Mouse (Mus musculus): Measurements from ENCODE around the gene Fam83d. TPM values are rescaled to one million over a fixed set of nuclear protein-coding genes. Genes with fewer than 3 reads are reported as not detected.

Fam83d gene
- total RNA-seq, 2 experiments from 2014 or later: 1.2 to 2.3 TPM

DNA sequence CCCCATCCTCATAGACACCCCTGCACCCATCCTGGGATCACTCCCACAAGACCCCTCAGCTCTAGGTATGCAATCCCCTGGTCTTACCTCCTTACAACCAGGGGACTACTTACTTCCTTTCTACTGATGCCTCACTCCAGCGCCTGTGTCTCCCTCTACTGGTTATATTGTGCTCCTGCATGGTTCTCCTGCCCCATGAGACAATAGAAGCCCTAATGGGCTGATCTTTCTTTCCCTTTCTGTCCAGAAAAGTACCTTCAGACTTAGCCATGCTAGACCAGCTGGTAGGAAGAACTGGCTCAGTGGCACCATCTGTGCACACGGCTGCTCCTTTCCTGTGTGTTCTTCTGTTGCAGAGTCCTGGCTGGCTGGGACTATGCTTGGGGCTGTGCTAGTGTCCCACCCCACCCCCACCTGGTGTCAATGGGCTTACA is 22.8 kb upstream of the Fam83d start:
- DNase-seq: no peak

DNA sequence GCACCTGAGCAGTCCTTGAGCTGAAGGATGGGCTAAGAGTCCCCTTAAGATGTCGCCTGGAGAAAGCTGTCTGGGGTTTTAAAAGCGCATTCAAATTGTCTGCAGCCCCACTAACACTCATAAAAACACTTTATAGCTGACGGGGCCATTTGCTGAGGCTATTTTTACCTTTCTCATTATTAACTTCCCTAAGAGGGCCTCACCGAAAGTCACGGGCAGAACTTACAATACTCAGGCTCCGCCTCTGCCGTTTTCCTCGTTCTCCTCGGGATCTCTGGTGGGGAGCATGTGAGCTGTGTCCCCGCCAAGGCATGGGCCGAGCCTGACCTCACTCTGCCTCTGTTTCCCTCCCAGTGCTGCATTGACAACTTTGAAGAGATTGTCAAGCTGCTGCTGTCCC is 21.7 kb upstream of the Fam83d start:
- DNase-seq: no peak

DNA sequence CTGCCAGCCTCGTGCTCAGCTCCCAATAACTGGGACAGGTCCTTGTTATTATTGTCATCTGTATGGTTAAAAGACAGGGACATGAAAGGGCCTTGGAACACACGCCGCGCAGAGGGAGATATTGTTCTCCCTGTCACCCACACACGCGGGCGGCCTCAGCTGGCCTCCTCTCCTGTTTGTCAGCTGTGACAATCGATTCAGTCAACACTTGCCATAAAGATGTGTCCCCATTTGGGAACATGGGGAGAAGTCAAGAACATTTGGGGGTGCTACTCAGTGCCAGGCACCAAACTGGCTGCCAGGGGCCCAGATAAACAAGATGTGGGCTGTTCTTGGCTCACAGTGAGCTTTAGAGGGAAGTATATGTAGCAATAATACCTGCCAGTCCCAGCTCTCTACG is 18.5 kb upstream of the Fam83d start:
- DNase-seq: no peak

DNA sequence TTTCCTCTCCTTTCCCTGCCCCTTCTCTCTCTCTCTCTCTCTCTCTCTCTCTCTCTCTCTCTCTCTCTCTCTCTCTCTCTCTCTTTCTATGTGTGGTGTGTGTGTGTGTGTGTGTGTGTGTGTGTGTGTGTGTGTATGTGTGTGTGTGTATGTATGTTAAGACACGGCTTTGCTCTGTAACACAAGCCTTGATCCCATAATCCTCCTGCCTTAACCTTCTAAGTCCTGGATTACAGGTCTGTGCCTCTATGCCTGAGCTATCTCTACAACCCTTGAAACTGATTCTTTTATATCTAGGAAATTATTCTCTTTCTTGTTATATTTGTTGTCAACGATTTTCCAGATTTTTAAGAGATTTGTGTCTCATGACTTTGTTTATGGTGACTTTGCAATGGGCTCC is 7.7 kb upstream of the Fam83d start:
- DNase-seq: no peak

DNA sequence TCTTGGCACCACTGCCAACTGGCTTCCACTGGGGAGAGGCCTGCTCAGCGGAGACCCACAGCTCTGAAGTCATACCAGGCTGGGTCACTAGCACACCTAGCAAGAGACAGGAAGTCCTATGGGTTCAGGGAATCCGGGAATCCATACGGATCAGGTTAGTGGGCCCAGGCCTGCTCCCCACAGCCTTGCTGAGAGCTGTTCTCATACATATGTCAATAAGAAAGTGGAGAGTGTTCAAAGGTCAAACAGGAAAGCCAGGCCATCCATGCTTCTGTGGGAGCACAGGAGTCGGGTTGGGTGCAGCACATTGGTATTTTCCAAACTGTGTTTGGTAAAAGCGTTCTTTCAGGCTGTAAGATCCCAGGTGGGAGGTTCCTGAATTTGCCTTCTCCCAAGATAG is 5.6 kb upstream of the Fam83d start:
- no peak for DNase-seq

DNA sequence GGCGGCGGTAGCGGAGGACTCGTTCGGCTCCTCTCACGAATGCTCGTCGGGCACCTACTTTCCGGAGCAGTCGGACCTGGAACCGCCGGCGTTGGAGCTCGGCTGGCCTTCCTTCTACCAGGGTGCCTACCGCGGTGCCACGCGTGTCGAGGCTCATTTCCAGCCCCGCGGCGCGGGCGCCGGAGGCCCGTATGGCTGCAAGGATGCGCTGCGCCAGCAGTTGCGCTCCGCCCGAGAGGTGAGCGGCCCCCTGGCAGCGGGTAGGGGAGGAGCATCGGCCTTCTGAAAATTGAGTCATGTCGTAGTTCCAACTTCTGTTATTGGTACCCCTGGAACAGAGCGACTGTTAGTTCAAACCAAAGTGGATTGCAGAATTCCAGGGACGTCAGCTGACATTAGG is 457 bp downstream of the Fam83d start:
- DNase-seq: peak; percentile 21

DNA sequence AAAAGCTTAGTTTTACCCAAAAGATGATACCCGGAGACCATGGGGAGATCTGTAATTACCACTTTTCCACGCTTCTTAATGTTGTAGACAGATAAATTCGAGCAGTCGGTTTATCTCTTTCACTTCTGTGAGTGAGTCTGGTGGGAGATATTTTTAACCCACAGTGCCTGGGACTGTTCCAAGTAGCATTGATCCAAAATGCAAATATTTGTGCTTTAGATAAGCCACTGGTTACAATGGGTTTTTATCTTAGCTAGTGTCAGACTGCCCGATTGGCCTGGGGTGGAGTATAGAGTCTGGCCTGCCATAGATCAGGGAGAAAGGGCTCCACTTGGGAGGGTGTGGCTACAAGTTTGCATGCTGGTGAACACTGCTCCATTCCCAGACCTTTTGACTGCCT is 878 bp downstream of the Fam83d start:
- DNase-seq: no peak

DNA sequence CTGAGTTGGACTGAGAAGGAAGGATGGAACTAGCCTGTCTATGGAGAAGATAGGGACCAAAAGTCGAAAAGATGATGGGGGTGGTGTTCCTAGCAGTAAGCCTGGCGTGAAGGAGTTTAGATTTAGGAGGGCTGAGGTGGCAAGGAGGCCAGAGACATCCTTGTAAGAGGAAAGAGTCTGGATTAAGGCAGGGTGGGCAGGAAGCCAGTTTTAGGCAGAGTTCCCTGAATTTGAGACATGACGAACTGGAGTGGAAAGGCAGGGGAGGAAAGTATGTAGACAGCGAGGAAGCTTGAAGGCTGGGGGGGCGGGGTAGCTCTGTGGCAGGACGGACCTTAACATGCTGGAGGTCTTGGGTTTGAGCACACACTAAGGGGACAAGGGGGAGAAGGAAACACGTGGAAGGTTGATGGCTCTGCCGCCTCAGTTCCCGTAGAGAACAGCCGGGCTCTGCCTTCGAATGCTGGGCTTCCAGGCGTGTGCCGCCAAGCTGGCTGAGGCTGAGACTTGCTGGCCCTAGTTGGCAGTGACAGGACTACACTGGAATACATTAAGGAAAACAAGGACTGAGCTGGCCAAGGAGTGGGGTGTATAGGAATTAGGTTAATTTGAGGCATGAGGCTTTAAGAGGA is 2.3 kb downstream of the Fam83d start:
- peak; percentile 18 for DNase-seq

DNA sequence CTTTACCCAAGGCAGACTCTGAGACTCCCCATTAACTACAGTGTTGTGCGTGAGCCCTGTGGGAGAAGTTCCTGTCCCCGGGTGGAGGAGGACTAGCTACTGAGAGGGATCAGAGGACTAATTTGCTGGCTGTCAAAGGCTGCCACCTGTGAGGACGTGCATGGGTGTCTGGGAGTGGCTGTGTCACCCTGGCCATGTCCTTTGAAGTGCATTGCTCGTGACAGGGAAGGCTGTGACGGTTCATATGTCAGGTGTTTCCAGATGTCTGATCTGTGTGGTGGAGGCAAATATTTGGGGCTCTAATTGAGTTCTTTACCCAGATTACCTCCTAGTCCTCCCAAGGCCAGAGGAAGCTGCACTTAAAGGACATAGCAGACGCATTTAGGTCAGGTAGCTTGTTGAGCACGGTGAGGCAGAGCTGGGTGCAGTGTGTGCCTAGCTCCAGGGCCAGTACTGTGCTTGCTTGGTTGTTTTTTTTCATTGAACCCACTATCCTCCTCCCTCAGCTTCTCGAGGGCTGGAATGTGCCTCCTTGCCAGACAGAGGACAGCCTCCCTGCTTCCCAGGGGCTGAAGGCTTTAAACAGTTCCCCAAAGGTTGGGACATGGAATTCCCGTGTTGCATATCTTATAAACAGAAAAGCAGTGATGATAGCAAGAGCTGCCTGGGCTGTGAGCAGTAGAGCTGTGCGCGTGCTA is 3.3 kb downstream of the Fam83d start:
- DNase-seq: no peak

DNA sequence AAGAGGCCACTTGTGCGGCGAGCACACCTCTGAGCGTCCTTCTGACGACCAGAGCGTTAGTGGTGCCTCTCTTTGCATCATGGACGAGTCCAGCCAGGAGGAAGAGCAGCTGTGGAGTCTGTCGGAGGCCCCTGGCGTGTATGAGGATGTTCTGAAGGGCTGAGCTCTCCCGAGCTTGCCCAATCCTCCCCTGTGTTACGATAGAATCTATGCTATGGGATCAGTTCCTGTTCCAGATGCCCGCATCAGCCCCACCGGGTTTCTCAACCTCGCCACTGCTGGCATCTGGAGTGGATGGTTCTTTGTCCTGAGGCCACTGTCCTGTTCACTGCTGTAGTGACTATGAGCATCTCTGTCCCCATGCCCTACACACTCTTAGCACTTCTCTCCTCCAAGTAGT is 4.9 kb downstream of the Fam83d start:
- DNase-seq: no peak

DNA sequence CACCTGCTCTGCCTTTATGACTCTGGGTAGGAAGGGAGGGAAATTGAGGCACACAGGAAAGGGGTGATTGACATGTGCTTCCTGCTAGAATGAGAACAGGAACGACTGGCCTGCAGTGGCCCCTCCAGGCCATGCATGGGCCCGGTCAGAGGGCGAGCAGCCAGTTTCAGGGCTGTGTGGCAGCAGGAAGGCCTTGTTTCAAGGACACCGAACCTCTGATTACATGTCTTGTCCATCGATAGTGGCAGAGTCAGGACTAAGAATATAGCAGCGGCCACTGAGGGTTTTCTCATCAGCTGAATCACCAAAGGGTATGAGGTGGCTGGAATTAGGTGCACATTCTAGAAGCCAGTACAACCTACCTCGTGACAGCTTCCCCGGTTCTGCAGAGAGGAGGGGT is 7.0 kb downstream of the Fam83d start:
- DNase-seq: no peak

DNA sequence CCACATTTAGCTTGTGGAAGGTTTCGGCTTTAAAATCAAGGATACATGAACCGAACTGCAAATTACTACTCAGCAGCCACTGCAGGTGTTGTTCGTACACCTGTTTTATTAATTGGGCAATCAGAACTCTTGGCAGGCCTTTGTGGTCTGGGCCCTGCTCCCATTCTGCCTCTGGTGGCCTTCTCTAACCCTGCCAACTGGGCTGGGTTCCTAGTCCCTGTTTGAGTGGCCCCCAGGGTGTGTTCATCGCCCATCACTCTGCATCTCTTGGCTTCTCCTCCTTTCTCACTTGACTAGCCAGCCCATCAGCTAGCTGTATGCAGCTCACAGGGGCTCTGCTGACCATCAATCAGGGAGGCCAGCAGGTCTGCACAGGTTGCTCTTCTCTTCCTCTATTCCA is 8.8 kb downstream of the Fam83d start:
- peak; percentile 36 for DNase-seq

DNA sequence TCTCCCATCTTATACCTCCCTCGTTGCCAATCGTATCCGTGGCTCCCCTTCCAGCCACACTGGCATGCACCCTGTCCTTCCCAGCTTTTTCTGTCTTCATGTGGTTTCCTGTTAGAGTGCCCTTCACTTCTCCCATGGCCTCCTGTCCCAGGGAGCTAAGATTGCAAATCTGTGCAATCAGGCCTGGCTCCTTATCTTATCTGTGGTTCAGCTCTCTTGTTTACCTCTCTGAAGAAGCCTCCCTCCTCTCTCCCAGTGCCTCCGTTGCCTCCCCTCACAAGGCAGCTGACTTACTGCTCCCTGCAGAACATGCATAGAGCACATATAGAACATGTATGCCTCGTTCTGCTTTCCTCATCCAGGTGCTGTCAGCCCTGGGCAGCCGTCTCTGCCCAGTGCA is 9.6 kb downstream of the Fam83d start:
- no peak for DNase-seq

DNA sequence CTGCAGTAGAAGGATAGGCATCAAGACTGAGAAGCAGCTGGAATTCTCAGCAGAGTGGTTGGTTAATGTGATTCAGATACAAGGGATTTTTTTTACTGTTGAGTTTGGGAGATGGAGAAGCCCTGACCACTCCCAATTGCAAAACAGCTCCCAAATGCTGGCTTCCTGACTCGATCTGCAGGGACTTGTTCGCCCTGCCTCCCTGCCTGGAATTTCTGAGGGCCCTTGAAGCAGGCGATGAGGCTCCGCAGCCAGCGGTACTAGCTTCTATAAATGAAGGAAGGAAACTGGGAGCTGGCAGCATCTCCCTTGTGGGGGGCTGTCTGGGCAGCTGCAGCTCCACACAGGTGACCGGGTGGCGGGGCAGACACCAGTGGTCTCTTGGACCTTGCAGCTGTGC is 10.5 kb downstream of the Fam83d start:
- no peak for DNase-seq

DNA sequence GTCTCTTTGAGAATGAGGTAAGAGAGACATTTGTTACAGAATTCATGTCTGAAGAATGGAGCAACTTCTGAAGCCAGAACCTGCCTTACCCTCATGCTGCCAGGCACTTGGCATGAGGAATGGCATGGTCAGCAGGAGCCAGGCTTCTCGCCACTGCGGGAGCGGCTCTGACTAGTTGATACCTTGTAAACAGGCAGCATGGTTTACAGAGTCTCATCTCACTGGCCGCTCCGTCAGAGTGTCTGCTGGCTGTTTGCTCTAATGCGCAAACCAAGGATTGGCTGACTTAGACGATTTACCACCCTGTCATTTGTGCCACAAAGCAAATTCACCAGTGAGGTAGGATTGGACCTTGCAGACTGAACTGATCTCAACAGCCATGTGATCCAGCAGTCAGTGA is 13.2 kb downstream of the Fam83d start:
- DNase-seq: peak; percentile 44

DNA sequence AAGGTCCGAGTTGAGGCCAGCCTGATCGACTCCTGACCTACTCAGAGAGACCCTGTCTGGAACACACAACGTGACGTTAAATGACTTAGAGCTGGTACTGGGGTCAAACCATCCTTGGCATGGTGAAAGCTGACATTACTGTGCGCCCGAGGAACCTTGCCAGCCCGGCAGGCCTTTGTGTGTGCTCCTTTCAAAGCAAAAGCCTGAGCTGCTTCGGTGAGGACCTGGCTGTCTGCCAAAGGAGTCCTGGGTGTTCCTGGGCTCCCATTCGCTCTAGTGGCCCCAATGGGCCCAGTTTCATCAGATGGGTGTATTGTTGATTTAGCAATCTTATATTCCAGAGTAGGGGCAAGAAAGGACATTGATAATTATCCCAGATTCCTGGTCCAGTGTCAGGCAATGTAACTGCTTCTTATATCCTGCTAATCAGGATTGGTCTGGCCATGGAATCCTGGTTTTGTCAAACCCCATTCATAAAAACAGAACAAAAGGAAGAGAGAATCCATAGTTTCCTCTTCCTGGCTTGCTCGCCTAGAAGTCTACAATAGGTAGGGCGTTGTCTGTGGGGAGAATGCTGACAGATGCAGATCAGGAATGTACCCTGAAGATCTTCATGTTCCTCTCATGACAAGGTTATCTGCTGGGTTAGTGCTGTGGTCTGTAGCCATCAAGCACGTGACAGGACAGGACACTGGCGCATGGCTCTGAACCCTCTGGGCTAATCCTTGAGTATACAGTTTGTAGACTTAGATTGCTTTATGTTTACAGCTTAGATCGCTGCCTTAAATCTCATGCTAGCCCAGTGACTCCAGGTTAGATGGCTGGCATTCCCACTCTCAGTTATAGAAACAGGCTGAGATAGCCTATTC is 19.3 kb downstream of the Fam83d start:
- no peak for DNase-seq

DNA sequence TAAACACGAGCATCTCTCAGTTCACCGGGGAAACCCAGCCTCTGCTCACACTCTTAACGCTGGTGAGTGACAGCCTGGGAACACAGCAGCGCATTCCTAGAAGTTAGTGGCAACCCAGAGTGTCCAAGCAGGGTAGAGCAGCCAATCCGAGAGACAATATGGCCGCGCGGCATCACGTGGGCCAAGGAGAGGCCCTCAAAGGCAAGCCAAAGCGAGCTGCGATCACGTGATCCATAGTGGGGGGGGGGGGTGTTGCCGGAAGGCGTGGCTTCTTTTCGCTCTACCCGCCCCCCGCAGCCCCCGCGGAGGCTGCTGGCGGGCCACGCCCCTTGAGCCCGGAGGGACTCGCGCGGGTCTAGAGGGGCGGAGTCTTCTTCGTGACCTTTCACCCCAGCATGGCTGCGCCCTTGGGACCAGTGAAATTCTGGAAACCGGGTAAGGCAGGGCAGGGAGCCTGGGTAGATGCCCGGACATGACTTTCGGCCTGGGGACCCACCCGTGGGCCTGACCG is 26.7 kb downstream of the Fam83d start, which contains the start of gene Dhx35:
TSS of gene Dhx35 (plus strand) at position 314 of the 511 bp plus-strand sequence.
- peak; percentile 93 for DNase-seq

DNA sequence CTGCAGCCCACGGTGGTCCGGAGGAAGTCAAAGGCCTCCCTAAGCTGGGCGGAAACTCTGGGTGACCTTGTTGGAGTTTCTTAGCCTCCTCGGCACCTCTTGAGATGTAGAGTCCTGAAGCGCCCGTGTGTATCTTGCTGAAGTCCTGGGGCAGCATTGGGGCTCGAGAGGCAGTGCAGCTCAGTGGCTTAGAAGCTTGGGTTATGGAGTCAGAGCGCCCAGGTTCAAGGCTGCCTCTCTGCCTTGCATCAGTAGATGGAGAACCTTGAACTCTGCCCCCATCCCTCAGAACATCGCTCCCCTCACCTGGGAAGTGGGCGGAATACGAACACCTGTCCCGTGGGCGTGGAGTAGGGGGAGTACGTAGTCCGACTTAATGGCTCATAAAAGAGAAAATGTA is 27.1 kb downstream of the Fam83d start:
- DNase-seq: no peak

DNA sequence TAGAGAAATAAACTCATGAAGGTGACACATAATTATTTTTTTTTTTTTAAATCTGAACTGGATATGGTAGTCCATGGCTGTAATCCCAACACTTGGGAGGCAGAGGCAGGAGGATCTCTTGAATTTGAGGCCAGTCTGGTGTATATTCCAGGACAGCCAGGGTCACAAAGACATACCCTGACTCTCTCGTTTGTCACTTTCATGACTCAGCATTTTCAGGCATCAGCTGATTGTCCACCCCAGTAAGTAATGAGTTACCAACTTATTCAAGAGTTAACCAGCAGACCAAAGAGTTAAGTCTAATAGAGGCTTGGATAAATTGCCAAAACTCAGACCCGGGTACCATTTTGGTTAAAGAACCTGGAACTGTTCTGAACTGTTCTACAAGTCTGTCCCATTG is 28.0 kb downstream of the Fam83d start:
- no peak for DNase-seq

DNA sequence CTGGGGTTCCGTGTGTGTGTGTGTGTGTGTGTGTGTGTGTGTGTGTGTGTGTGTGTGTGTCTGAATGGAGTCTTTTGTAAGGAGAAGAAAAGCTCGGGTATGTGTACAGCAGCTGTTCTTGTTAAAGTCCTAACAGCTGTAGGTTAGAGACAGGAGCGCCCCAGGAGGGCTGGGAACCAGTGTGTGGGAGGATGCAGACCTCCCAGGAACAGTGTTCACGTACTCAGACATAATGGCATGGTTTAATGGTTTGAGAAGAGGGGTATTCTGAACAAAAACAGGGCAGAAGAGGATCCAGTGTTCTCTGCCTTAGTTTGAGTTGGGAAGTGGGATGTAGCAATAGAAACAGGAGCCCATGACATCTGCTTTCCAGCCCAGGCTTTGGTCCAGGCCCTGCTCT is 31.4 kb downstream of the Fam83d start:
- DNase-seq: no peak

DNA sequence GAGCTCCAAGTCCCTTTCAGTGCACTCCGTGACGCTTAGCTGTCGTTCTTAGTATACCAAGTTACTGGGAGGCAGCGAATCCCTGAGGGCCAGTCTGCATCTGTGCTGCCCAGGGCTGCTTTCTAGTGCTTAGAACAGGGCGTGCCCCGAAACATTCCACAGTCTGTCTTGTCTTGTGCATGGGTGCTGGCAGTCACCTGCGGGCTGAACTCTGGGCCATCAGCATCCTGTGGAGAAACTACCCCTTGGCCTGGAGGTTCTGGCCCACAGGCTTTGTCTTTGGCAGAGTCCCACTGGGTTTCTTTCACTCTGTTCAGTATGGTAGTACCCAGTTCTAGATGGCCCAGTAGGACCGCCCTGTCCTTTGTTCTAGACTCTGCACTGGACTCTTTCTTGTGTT is 32.9 kb downstream of the Fam83d start:
- no peak for DNase-seq

DNA sequence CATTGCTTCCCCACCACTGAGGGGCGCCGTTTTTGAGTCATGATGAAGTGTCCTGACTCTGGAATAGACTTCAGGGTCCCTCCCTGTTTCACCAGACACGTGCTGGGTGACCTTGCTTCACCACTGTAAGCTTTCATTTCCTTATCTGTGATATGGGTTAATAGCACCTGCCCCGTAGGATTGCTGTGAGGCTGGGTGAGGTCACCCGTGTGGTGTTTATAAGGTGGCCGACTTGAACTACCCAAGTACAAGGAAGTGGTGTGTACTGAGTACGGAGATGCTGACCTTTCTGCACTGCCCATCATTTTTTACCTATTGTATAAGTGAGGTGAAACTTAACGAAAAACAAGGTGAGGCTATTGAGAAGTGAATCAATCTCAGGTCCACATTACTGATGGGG is 35.7 kb downstream of the Fam83d start:
- no peak for DNase-seq

DNA sequence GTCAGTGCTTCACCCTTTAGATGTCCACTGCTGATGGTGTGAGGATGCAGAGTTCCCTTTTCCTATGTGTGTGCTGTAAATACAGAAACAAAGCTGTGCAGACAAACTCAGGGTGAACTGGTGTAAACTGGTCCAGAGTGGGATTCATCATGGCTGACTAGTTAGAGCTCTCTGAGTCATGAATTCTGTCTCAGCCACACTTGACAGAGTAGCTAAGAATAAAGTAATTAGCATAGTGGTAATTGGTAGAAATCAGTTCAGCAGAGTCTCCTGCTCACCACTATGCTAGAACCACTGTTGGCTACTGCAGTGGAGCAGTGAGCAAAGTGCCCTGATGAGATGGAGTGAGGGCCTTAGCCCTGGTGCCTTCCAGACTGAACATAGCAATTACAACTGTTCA is 47.8 kb downstream of the Fam83d start:
- no peak for DNase-seq
